Mouse (Mus musculus) testis, adult 2 months (tissue): ENCODE measurements around the gene Npvf. TPM values are rescaled to one million over a fixed set of nuclear protein-coding genes. Genes with fewer than 3 reads are reported as not detected.

ENCODE experiments used
- H3K27ac ChIP-seq: fragments of 200-500 bp; 2 replicates; pipeline ENCODE4 v1.5.1; 2012; ENCODE audit warnings: low read depth, low read length; ENCODE audit not compliant: control insufficient read depth, insufficient read depth
- H3K27me3 ChIP-seq: fragments of 200-500 bp; 2 replicates; pipeline ENCODE4 v1.6.1; 2012; ENCODE audit warnings: mild to moderate bottlenecking, low read length, moderate library complexity; ENCODE audit not compliant: control insufficient read depth, insufficient read depth
- H3K36me3 ChIP-seq: fragments of 200-500 bp; 2 replicates; pipeline ENCODE4 v1.6.1; 2012; ENCODE audit warnings: mild to moderate bottlenecking, low read length; ENCODE audit not compliant: control insufficient read depth, insufficient read depth
- H3K4me1 ChIP-seq: fragments of 200-500 bp; 2 replicates; pipeline ENCODE4 v1.6.1; 2012; ENCODE audit warnings: low read length; ENCODE audit not compliant: control insufficient read depth, insufficient read depth
- H3K4me3 ChIP-seq: fragments of 200-500 bp; 2 replicates; pipeline ENCODE4 v1.5.1; 2012; ENCODE audit warnings: low read depth, mild to moderate bottlenecking, low read length, moderate library complexity, mixed read lengths; ENCODE audit not compliant: control insufficient read depth
- CTCF ChIP-seq: fragments of 200-500 bp; IDR thresholded peaks from 2 replicates; pipeline ENCODE4 v1.5.1; 2012; ENCODE audit warnings: low read depth, mild to moderate bottlenecking, inconsistent platforms, low read length, moderate library complexity; ENCODE audit not compliant: control insufficient read depth, insufficient read depth, insufficient replicate concordance
- POLR2A ChIP-seq: fragments of 200-500 bp; IDR thresholded peaks from 2 replicates; pipeline ENCODE4 v1.6.1; 2012; ENCODE audit warnings: low read depth, mild to moderate bottlenecking, inconsistent platforms, low read length, moderate library complexity; ENCODE audit not compliant: control insufficient read depth
- polyA plus RNA-seq: library from polyadenylated mRNA; depleted of rRNA; stranded (reverse); fragments of >200 nt; gene quantifications from 2 replicates; pipeline ENCODE4 v1.2.3, GENCODE M21; 2012

The Npvf gene
- polyA plus RNA-seq, 1 experiment = not detected

DNA sequence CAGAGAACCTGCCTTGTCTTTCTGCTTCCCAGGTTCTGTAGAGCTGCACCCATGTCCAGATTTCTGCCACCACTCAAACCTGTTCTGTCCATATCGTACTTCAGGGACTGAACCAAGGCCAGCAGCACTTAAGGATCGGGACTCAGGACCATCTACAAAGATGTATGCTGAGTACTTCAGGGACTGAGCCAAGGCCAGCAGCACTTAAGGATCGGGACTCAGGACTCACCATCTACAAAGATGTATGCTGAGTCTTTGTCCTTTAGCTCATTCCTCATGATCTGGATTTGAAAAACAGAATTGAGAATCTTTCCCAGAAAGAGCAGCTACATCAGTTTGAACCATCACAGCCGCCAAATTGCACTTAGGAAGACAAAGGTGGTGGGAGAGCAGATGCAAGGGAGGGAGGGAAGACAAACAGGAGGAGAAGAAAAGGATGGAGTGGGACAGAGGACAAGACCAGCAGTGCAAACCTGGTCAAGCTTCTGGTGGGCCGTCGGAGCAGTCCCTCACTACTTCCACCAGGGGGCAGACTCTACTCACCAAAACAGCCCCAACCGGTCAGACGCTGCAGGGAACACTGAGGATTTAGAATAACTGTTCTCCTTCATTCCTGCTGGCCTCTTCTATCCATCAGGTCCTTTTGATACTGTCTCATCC, 24.7 kb upstream of the Npvf start:
- TF ChIP-seq POLR2A (no peak), CTCF (peak; percentile 95)
- Histone ChIP-seq H3K4me1 (no peaks in the 10 kb centered on the region), H3K36me3 (no peaks in the 10 kb centered on the region), H3K4me3 (no peak overlapping the region), H3K27me3 (no peaks in the 10 kb centered on the region), H3K27ac (no peak overlapping the region)

GRCm38 (mm10) chr6:50671191-50671590, 17.0 kb upstream of the Npvf start:
- TF ChIP-seq CTCF (no peak), POLR2A (no peak)
- H3K4me1 ChIP-seq = no peaks in the 10 kb centered on the region
- H3K4me3 ChIP-seq = no peak overlapping the region
- H3K27me3 ChIP-seq = no peaks in the 10 kb centered on the region
- H3K27ac ChIP-seq = no peak overlapping the region
- H3K36me3 ChIP-seq = no peaks in the 10 kb centered on the region

DNA sequence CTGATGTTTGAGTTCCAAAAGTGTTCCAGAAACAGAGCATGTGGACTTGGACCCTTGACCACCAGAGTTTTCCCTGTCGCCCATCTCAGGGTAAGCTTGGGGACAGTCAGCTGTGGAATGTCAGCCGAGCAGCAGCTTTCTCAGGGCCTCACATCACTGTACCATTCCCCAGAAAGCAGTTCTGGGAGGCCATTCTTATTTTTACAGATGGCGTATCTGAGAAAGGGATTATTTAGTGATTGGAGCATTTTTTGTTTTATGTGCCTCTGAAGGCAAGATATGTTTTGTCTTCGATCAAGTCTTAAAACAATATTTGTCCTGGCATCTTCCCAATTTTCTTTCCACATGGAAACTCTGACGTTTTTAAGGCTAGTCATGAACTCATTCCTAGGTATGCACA, 12.7 kb upstream of the Npvf start:
- Histone ChIP-seq H3K36me3 (no peaks in the 10 kb centered on the region), H3K4me3 (no peak overlapping the region), H3K27ac (no peak overlapping the region), H3K4me1 (no peaks in the 10 kb centered on the region), H3K27me3 (no peaks in the 10 kb centered on the region)
- TF ChIP-seq CTCF (no peak), POLR2A (no peak)

GRCm38 (mm10) chr6:50665020-50665419, 10.8 kb upstream of the Npvf start:
- Histone ChIP-seq H3K4me3 (no peak overlapping the region), H3K4me1 (no peaks in the 10 kb centered on the region), H3K36me3 (no peaks in the 10 kb centered on the region), H3K27ac (no peak overlapping the region), H3K27me3 (no peaks in the 10 kb centered on the region)
- TF ChIP-seq CTCF (no peak), POLR2A (no peak)

GRCm38 (mm10) chr6:50664193-50664592, 10.0 kb upstream of the Npvf start:
- H3K4me1 ChIP-seq = no peaks in the 10 kb centered on the region
- H3K27ac ChIP-seq = no peak overlapping the region
- no peak overlapping the region for H3K4me3 ChIP-seq
- TF ChIP-seq POLR2A (no peak), CTCF (no peak)
- no peaks in the 10 kb centered on the region for H3K27me3 ChIP-seq
- H3K36me3 ChIP-seq = no peaks in the 10 kb centered on the region

DNA sequence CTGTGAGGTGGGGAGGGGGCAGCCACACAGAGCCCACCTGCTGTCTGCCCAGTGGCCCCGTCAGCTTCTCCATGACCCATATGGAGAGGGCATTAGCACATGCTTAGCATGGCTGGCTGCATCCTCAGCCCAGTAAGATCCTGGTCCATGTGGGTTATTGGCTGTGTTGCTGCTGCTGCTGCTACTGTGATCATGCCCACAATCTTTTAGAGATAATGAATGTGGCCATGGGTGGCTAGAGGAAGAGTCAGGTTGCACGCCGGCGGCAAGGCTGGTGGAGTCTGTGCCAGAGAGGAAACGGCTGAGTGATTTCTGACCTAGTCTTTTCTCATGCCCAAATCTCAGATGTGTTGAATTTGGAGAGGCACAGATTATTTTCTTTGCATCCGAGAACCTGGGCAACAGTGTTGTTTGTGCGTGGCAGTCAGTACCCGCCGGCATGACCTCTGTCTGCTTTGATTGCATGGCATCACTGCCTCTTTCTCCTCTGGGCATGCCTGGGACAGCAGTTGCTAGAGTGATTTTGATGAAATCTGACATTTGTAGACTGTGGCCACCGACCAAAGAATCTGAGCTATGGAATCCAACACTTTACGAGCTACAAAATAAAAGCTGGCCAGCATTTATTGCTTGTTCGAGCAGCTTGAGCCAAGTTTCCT, 8.8 kb upstream of the Npvf start:
- TF ChIP-seq CTCF = no peak
- no peak for TF ChIP-seq POLR2A
- H3K27me3 ChIP-seq = no peaks in the 10 kb centered on the region
- no peak overlapping the region for H3K27ac ChIP-seq
- H3K4me1 ChIP-seq = no peaks in the 10 kb centered on the region
- no peaks in the 10 kb centered on the region for H3K36me3 ChIP-seq
- no peak overlapping the region for H3K4me3 ChIP-seq

- Histone ChIP-seq H3K27ac (no peak overlapping the region), H3K27me3 (no peaks in the 10 kb centered on the region), H3K4me3 (no peak overlapping the region), H3K4me1 (no peaks in the 10 kb centered on the region), H3K36me3 (no peaks in the 10 kb centered on the region)
- TF ChIP-seq POLR2A = no peak
Observed at GRCm38 (mm10) chr6:50661729-50662128, 7.5 kb upstream of the Npvf start.

- H3K27me3 ChIP-seq = no peaks in the 10 kb centered on the region
- no peak overlapping the region for H3K27ac ChIP-seq
- TF ChIP-seq CTCF (no peak), POLR2A (no peak)
- H3K4me1 ChIP-seq = no peaks in the 10 kb centered on the region
- H3K4me3 ChIP-seq = no peak overlapping the region
- no peaks in the 10 kb centered on the region for H3K36me3 ChIP-seq
Observed at GRCm38 (mm10) chr6:50658466-50658865, 4.2 kb upstream of the Npvf start.
